Mouse (Mus musculus) kidney, embryonic 14.5 days (tissue): ENCODE results near the gene Abtb2. TPM values are rescaled to one million over a fixed set of nuclear protein-coding genes. Genes with fewer than 3 reads are reported as not detected.

Experiments used
- ATAC-seq: fragments of 200-750 bp; cut with Nextera tagmentation; 2 replicates; pipeline ENCODE4 v1.8.0; 2017; ENCODE audit warnings: moderate number of reproducible peaks, mild to moderate bottlenecking, moderate TSS enrichment, moderate library complexity; ENCODE audit not compliant: low FRiP score, low TSS enrichment
- H3K27ac ChIP-seq: fragments of 300-500 bp; sonication (generic); 2 replicates; pipeline ENCODE4 v1.5.1; 2014; ENCODE audit warnings: low read depth, mild to moderate bottlenecking, low read length, moderate library complexity, mixed read lengths
- H3K27me3 ChIP-seq: fragments of 300-500 bp; sonication (generic); 2 replicates; pipeline ENCODE4 v1.6.1; 2014; ENCODE audit warnings: mild to moderate bottlenecking, low read length; ENCODE audit not compliant: control insufficient read depth, insufficient read depth
- H3K36me3 ChIP-seq: fragments of 300-500 bp; sonication (generic); 2 replicates; pipeline ENCODE4 v1.6.1; 2014; ENCODE audit warnings: low read length, mixed read lengths; ENCODE audit not compliant: control insufficient read depth, insufficient read depth
- H3K4me1 ChIP-seq: fragments of 300-500 bp; sonication (generic); 2 replicates; pipeline ENCODE4 v1.6.1; 2014; ENCODE audit warnings: low read length, mixed read lengths; ENCODE audit not compliant: control insufficient read depth, insufficient read depth
- H3K4me2 ChIP-seq: fragments of 300-500 bp; sonication (generic); replicated peaks from 2 replicates; pipeline ENCODE4 v1.6.1; 2014; ENCODE audit warnings: low read depth, mild to moderate bottlenecking, low read length
- H3K4me3 ChIP-seq: fragments of 300-500 bp; sonication (generic); 2 replicates; pipeline ENCODE4 v1.5.1; 2014; ENCODE audit warnings: mild to moderate bottlenecking, low read length
- H3K9ac ChIP-seq: fragments of 300-500 bp; sonication (generic); 2 replicates; pipeline ENCODE4 v1.6.1; 2014; ENCODE audit warnings: low read depth, mild to moderate bottlenecking, low read length, moderate library complexity
- H3K9me3 ChIP-seq: fragments of 300-500 bp; sonication (generic); 2 replicates; pipeline ENCODE4 v1.6.1; 2016; ENCODE audit warnings: low read length; ENCODE audit not compliant: control insufficient read depth
- WGBS: fragments of 180-500 bp; shearing (Covaris S2); extraction: QIAGEN DNeasy Blood & Tissue Kit; methylation state at CpG from one replicate; pipeline ENCODE4 v1.1.7; 2014; 5-methylcytosine and 5-hydroxymethylcytosine counted together
- polyA plus RNA-seq: library from polyadenylated mRNA; unstranded; fragments of >200 nt; fragmentation: Nextera tagmentation; extraction: Ambion mirVana; gene quantifications from 2 replicates; pipeline ENCODE4 v1.2.1, GENCODE M21; 2014

The Abtb2 gene
- polyA plus RNA-seq, 1 experiment from 2014 or later, result 7.6 TPM

GRCm38 (mm10) chr2:103618407-103618806, 52.3 kb downstream of the Abtb2 start:
- no peak overlapping the region for H3K27ac ChIP-seq
- H3K27me3 ChIP-seq, result no peaks in the 10 kb centered on the region
- no peak overlapping the region for H3K4me2 ChIP-seq
- H3K4me3 ChIP-seq, result no peak overlapping the region
- no peak for ATAC-seq
- H3K9me3 ChIP-seq, result no peaks in the 10 kb centered on the region
- no peak overlapping the region for H3K9ac ChIP-seq
- H3K4me1 ChIP-seq, result no peaks in the 10 kb centered on the region
- H3K36me3 ChIP-seq, result no peaks in the 10 kb centered on the region

- WGBS, result 42% methylated on average over 4 of the region's 4 CpGs
- no peak for ATAC-seq
- Histone ChIP-seq H3K4me2 (no peak overlapping the region), H3K4me1 (peaks cover 22% of the 10 kb centered on the region), H3K4me3 (no peak overlapping the region), H3K36me3 (no peaks in the 10 kb centered on the region), H3K9ac (no peak overlapping the region), H3K27me3 (no peaks in the 10 kb centered on the region), H3K27ac (no peak overlapping the region), H3K9me3 (no peaks in the 10 kb centered on the region)
These were observed 56.8 kb downstream of the Abtb2 start for GRCm38 (mm10) chr2:103622950-103623349.

DNA sequence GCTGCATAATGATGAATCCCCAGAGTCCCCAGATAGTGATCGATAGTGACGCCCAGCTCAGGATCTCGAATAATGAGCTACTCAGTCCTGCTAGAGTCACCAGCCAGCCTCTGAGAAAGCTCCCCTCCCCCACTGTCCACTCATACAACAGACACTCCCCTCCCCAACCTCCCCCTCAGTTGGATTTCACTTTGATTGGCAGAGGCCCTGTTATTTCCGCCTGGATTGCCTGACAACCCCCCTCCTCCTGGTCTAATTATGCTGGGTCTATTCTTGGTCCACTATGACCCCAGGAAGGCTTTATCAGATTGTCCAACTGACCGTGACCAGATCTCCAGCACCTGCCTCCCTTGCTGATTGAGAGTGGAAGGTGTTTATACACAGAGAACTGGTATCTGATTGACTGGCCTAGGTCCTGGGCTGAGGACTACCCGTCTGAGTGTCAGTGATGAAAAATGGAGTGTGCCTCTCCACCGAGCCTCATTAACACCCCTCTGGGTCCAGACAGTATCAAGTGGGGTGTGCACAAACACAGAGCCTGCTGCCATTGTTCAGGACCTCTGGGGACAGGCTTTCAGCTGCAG, 59.3 kb downstream of the Abtb2 start:
- 9% methylated on average over 7 of the region's 7 CpGs for WGBS
- Histone ChIP-seq H3K4me2 (peak overlapping the region; percentile 19), H3K4me1 (peaks cover 26% of the 10 kb centered on the region), H3K36me3 (no peaks in the 10 kb centered on the region), H3K27ac (no peak overlapping the region; the same call in 1 of the 2 replicates), H3K9ac (no peak overlapping the region), H3K9me3 (no peaks in the 10 kb centered on the region), H3K4me3 (no peak overlapping the region), H3K27me3 (no peaks in the 10 kb centered on the region)
- peak; percentile 85 for ATAC-seq

DNA sequence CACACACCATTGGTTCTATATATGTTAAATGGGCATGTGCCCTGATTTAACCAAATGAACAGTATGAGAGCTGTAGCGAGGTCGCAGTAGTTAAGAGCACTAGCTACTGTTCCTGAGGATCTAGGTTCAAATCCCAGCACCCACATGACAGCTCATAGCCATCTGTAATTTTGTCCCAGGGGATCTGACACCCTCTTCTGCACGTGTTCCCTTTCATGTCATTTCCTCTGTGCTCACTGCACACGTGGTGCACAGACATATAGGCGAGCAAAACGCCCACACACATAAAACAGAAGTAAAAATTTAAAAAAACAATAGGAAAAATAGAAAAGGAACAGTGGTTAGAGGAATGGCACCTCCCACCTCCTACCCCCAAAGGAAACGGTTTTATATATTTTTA, 61.0 kb downstream of the Abtb2 start:
- Histone ChIP-seq H3K9ac (no peak overlapping the region), H3K27me3 (no peaks in the 10 kb centered on the region), H3K4me1 (peaks cover 35% of the 10 kb centered on the region), H3K9me3 (no peaks in the 10 kb centered on the region), H3K4me2 (no peak overlapping the region), H3K36me3 (no peaks in the 10 kb centered on the region), H3K4me3 (no peak overlapping the region), H3K27ac (no peak overlapping the region)
- ATAC-seq, result no peak
- WGBS, result 58% methylated on average over 7 of the region's 7 CpGs

DNA sequence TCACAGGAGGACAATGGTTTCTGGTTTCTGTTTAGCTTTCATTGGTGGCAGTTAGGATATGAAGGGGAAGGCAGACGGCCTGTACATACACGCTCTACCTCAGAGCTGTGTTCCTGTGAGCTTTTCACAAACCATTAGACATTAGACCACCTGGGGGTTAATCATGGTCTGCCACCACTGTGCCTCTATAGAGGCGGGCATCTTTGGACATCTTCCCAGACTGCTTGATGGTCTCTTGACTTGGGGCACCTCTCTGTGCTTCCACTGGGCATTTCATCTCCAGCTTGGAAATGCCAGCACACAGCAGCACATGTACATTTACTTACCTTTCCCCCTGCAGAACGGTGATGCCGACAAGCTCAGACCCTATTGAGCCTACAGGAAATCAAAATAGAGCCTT, 63.8 kb downstream of the Abtb2 start:
- ATAC-seq, result no peak
- Histone ChIP-seq H3K27me3 (no peaks in the 10 kb centered on the region), H3K4me2 (no peak overlapping the region), H3K27ac (no peak overlapping the region), H3K4me1 (peaks cover 41% of the 10 kb centered on the region), H3K9ac (no peak overlapping the region), H3K36me3 (no peaks in the 10 kb centered on the region), H3K9me3 (no peaks in the 10 kb centered on the region), H3K4me3 (no peak overlapping the region)
- 59% methylated on average over 5 of the region's 5 CpGs for WGBS

DNA sequence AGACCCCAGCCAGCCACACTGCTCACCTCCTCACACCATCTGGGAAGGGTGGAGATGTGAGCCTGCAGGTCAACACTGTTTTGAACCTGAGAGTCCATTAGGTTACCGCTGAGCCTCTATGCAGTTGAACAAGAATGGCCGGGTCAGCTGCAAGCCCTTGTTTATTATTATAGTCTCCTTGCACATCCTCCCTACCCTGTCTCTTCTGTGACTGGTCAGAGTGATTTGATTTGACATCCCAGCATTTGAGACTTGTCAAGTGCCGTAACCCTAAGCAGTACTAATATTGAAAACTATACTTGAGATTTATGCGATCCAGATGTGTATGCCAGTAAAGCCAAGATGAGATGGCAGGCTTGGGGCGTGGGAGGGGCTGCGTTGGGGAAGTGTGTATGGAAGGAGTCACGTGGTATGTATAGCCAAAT, 65.2 kb downstream of the Abtb2 start:
- 30% methylated on average over 7 of the region's 7 CpGs for WGBS
- peak; percentile 55; the same call in 1 of the 2 replicates for ATAC-seq
- no peaks in the 10 kb centered on the region for H3K9me3 ChIP-seq
- no peak overlapping the region for H3K4me2 ChIP-seq
- H3K36me3 ChIP-seq, result no peaks in the 10 kb centered on the region
- no peak overlapping the region for H3K4me3 ChIP-seq
- H3K27ac ChIP-seq, result no peak overlapping the region
- H3K4me1 ChIP-seq, result peaks cover 28% of the 10 kb centered on the region
- 0 out of 2 replicates have a peak overlapping the region, but pooled peaks have one; percentile 1 for H3K9ac ChIP-seq
- no peaks in the 10 kb centered on the region for H3K27me3 ChIP-seq

GRCm38 (mm10) chr2:103632136-103632925, 66.2 kb downstream of the Abtb2 start:
- 29% methylated on average over 6 of the region's 6 CpGs for WGBS
- peaks cover 26% of the 10 kb centered on the region for H3K4me1 ChIP-seq
- H3K36me3 ChIP-seq, result no peaks in the 10 kb centered on the region
- ATAC-seq, result peak; percentile 11; the same call in 1 of the 2 replicates
- H3K4me2 ChIP-seq, result no peak overlapping the region
- H3K27ac ChIP-seq, result no peak overlapping the region; the same call in 1 of the 2 replicates
- H3K27me3 ChIP-seq, result no peaks in the 10 kb centered on the region
- H3K9ac ChIP-seq, result no peak overlapping the region
- H3K9me3 ChIP-seq, result no peaks in the 10 kb centered on the region
- H3K4me3 ChIP-seq, result no peak overlapping the region

DNA sequence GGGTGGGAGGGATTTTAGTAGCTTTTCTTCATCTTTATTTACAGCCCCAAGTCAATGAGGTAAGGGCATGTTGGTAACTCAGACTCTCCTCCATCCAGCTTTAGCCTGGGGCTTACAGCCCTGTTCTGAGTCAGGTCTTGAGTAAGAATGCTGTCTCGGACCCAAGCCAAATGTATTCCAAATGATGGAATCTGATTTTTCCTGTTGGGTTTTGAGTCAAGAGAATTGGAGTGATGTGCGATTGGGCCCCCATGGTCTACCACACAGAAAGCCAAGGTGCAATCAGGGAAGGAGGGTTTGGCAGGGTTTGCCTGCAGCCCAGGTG, 66.8 kb downstream of the Abtb2 start:
- Histone ChIP-seq H3K27ac (no peak overlapping the region; the same call in 1 of the 2 replicates), H3K4me2 (no peak overlapping the region), H3K9ac (no peak overlapping the region), H3K4me3 (no peak overlapping the region), H3K9me3 (no peaks in the 10 kb centered on the region), H3K4me1 (peaks cover 26% of the 10 kb centered on the region), H3K36me3 (no peaks in the 10 kb centered on the region), H3K27me3 (no peaks in the 10 kb centered on the region)
- 0 out of 2 replicates have a peak, but pooled peaks have one; percentile 8 for ATAC-seq
- WGBS, result 72% methylated on average over 2 of the region's 2 CpGs

DNA sequence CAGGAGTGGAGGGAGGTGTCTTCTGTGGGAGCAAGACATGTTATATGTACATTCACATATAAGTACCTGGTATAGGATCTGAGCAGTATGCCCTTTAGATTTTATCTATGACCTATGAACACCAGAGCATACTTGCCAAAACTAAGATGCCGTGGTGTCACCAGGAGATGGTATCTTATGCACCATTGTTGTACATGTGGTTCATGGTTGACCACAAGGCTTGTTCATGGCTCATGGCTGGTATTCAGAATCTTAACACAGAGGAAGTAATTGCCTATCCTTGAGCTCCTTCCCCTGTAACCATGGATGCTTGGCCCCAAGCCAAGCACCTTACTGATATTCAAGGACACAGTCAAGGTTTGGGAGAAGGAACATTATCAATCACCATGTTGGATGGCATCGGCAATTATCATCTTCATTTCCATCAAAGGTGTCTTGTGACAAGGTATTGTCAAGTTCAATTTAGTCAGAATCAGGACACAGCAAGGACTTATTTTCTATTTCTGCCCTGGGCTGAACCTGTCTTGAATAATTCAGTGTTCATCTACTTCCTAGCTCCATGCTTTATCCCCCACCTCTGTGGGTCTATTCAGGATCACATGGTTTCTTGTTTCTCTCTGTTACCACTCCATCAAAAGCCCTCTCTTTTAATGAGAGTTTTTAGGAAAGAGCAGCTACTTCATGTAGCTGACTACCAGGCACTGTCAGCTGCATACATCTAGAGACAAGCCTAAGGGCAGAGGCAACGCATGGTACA, 69.8 kb downstream of the Abtb2 start:
- H3K4me1 ChIP-seq, result peaks cover 25% of the 10 kb centered on the region
- no peaks in the 10 kb centered on the region for H3K9me3 ChIP-seq
- no peaks in the 10 kb centered on the region for H3K27me3 ChIP-seq
- no peak for ATAC-seq
- 95% methylated on average over 3 of the region's 3 CpGs for WGBS
- no peak overlapping the region for H3K4me2 ChIP-seq
- no peak overlapping the region for H3K27ac ChIP-seq
- no peak overlapping the region for H3K9ac ChIP-seq
- no peak overlapping the region for H3K4me3 ChIP-seq
- H3K36me3 ChIP-seq, result no peaks in the 10 kb centered on the region
